Mouse (Mus musculus) erythroblast, embryonic 14.5 days (primary cell): ENCODE results near the gene Cnst. TPM values are rescaled to one million over a fixed set of nuclear protein-coding genes. Genes with fewer than 3 reads are reported as not detected.
"Not testable (repeated sequence)": the region's sequence is repeated elsewhere in the genome, so short reads cannot be mapped to it uniquely, and the experiment has no call there.

ENCODE experiments used
- H3K27me3 ChIP-seq: 2 replicates; pipeline ENCODE4 v1.6.1; 2012; ENCODE audit warnings: inconsistent platforms; ENCODE audit not compliant: control insufficient read depth
- H3K36me3 ChIP-seq: 2 replicates; pipeline ENCODE4 v1.6.1; 2012; ENCODE audit warnings: mild to moderate bottlenecking, inconsistent platforms; ENCODE audit not compliant: control insufficient read depth
- H3K4me1 ChIP-seq: 2 replicates; pipeline ENCODE4 v1.6.1; 2012; ENCODE audit warnings: inconsistent platforms; ENCODE audit not compliant: control insufficient read depth
- H3K4me3 ChIP-seq: replicated peaks from 2 replicates; pipeline ENCODE3; 2012; ENCODE audit warnings: moderate library complexity, mild to moderate bottlenecking, inconsistent platforms
- H3K9me3 ChIP-seq: 2 replicates; pipeline ENCODE4 v1.6.1; 2012; ENCODE audit warnings: low read length, inconsistent platforms, mixed read lengths; ENCODE audit not compliant: control insufficient read depth
- GATA1 ChIP-seq: IDR thresholded peaks from 2 replicates; pipeline ENCODE4 v1.6.1; 2012; ENCODE audit warnings: low read length, inconsistent platforms, mixed read lengths
- TAL1 ChIP-seq: IDR thresholded peaks from 3 replicates; pipeline ENCODE4 v1.6.1; 2012; ENCODE audit warnings: low read length, inconsistent platforms, mixed read lengths
- polyA plus RNA-seq: library from polyadenylated mRNA; stranded (reverse); fragments of >175 nt; gene quantifications from 2 replicates; pipeline ENCODE4 v1.2.3, GENCODE M21; 2012

Cnst gene
- polyA plus RNA-seq, 1 experiment: 1.8 TPM

DNA sequence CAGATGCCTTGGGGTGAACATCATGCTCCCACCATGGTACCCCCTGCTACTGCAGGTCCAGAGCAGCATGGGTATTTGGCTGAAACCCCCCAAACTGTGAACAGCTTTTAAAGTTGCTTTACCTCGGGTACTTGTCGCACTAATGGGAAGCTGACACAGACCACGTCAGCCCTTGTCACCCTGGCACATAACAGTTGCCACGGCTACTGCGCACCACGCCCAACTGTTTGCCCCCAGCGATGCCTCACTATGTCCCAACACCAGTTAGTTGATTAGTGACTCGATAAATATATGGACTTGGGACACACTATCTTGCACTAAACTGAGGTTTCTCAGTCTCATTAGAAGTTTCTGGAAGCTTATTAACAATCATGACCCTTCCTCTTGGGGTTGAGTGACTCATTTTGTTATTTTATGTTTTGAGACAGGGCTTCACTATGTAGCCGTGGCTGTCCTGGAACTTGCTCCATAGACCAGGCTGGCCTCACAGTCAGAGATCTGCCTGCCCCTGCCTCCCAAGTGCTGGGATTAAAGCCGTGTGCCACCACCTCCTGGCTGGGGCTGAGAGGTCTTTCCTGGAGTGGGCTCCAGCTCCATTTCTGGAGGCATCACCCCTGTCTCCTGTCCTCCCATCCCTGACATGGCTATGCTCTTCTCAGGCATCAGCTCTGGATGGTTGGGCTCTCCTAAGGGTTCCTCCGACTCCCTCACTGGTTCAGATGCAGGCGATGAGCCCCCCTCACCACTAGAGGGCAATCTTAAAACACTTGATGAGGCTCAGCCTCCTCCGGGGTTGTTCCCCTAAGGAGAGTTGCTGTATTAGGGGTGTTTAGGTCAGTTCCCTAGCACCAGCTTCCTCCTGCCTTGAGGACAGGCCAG, 99.2 kb downstream of the Cnst start:
- no peaks in the 10 kb centered on the region for H3K36me3 ChIP-seq
- TF ChIP-seq GATA1 (no peak), TAL1 (no peak)
- no peak overlapping the region for H3K4me3 ChIP-seq
- H3K4me1 ChIP-seq: peaks cover 19% of the 10 kb centered on the region
- H3K9me3 ChIP-seq: no peaks in the 10 kb centered on the region
- peaks cover 6% of the 10 kb centered on the region; the same call in 1 of the 2 replicates for H3K27me3 ChIP-seq

DNA sequence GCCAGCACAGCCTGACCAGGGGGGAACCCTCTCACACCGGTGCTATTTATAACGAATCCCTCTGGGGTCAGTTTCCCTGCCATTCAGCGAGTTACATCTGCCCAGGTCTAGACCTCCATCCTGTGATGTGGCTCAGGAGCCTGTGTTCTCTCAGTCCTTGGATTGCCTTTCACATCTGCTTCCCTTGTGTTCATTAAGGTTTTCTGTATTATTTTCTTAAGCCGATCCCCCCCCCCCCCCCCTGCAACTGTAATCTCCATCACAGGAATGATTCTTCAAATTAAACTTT, 99.8 kb downstream of the Cnst start:
- peaks cover 6% of the 10 kb centered on the region; the same call in 1 of the 2 replicates for H3K27me3 ChIP-seq
- H3K4me1 ChIP-seq: peaks cover 23% of the 10 kb centered on the region
- H3K36me3 ChIP-seq: no peaks in the 10 kb centered on the region
- H3K4me3 ChIP-seq: no peak overlapping the region
- H3K9me3 ChIP-seq: no peaks in the 10 kb centered on the region
- TF ChIP-seq TAL1 (no peak), GATA1 (no peak)

DNA sequence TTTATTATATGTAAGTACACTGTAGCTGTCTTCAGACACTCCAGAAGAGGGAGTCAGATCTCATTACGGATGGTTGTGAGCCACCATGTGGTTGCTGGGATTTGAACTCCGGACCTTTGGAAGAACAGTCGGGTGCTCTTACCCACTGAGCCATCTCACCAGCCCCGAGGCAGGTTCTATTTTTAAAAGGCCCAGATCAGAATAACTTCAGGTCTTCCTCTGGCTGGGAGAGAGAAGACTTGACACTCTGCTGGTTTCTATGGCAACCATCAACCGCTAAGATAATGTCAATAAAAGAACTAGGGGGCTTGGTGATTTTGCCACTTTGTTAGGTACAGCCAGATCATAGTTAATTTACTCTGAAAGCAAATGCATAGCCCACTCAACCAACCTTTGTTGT, 102.5 kb downstream of the Cnst start:
- peaks cover 23% of the 10 kb centered on the region for H3K4me1 ChIP-seq
- not testable (repeated sequence) for H3K27me3 ChIP-seq, H3K36me3 ChIP-seq, H3K4me3 ChIP-seq, H3K9me3 ChIP-seq

DNA sequence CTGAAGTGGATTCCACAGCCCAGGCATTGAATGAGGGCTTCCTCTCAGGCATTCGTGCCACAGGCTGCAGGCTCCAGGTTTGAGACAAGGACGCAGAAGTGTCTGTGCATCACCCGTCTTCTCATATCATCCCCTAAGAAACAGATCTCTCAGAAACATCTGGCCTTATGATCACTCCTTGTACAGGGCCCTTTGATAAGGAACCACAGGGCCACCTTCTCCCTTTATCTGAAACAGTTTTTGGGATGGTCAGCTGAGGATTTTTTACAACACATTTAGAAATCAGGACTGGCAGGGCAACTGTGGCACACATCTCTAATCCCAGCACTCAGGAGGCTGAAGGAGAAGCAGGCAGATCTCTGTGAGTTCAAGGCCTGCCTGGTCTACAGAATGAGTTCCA, 103.2 kb downstream of the Cnst start:
- Histone ChIP-seq H3K27me3 (peaks cover 4% of the 10 kb centered on the region; the same call in 1 of the 2 replicates), H3K4me1 (peaks cover 23% of the 10 kb centered on the region), H3K36me3 (no peaks in the 10 kb centered on the region), H3K4me3 (no peak overlapping the region), H3K9me3 (peaks cover 3% of the 10 kb centered on the region; the same call in 1 of the 2 replicates)
- no peak for TF ChIP-seq TAL1
- no peak for TF ChIP-seq GATA1

DNA sequence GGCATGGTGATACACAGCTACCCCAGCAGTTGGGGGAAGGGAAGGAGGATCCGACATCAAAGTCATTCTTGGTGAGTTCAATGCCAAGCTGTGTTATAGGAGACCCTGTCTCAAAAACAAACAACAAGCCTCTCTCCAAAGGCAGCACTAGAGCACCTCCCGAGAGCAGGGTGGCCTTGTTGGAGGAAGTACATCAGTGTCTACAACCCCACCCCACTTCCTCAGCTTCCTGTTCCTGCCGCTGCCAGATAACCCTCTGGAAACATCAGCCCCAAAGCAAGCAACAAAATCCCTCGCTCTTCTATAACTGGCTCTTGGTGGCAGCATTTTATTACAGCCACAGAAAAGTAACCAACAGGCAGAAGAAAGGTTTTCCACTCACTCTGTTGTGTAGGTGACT, 104.1 kb downstream of the Cnst start:
- Histone ChIP-seq H3K36me3 (no peaks in the 10 kb centered on the region), H3K4me1 (peaks cover 21% of the 10 kb centered on the region), H3K27me3 (peaks cover 2% of the 10 kb centered on the region; the same call in 1 of the 2 replicates), H3K4me3 (no peak overlapping the region), H3K9me3 (peaks cover 3% of the 10 kb centered on the region; the same call in 1 of the 2 replicates)
- TF ChIP-seq TAL1: no peak
- no peak for TF ChIP-seq GATA1

DNA sequence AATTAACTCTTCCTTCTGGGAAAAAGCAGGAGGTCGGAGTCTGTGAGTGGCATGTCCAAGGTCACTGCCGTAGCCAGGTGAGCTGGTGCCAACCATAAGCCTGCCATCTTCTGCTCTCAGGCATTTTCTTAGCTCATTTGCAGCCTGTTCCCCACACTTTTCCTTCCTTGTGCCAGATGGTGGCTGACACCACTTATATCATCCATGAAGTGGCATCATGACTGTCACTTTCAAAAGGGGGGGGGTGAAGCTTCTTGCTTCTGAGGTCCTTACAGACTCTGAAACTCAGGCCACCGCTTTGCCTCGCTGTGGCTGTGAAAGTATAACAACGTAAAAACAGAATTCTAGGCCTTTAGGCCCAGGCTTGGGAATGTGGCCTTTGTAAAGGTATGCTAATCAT, 105.1 kb downstream of the Cnst start:
- TF ChIP-seq TAL1 (no peak), GATA1 (no peak)
- Histone ChIP-seq H3K9me3 (peaks cover 3% of the 10 kb centered on the region; the same call in 1 of the 2 replicates), H3K36me3 (no peaks in the 10 kb centered on the region), H3K4me1 (peaks cover 17% of the 10 kb centered on the region), H3K27me3 (peaks cover 2% of the 10 kb centered on the region; the same call in 1 of the 2 replicates), H3K4me3 (no peak overlapping the region)

DNA sequence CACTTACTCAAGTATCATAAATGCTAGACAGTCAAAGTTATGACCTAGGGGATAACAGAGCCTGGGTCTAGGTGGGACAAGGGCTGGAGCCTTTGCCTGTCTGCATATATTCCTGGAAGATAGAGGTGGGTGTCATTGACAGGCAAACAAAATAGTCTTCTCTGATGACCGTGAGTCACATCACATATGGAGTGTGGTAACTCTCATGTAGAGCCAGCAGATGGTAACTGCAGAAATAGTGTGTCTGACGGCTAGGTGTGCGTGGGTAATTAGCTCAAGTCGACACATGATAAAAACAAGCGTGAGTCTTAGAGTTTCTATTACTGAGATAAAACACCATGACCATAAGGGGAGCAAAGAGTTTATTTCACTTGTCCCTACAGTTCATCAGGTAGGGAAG, 116.9 kb downstream of the Cnst start:
- Histone ChIP-seq H3K4me1 (peaks cover 4% of the 10 kb centered on the region), H3K36me3 (no peaks in the 10 kb centered on the region), H3K9me3 (no peaks in the 10 kb centered on the region), H3K27me3 (peaks cover 24% of the 10 kb centered on the region), H3K4me3 (no peak overlapping the region)
- TF ChIP-seq GATA1 (no peak), TAL1 (no peak)

DNA sequence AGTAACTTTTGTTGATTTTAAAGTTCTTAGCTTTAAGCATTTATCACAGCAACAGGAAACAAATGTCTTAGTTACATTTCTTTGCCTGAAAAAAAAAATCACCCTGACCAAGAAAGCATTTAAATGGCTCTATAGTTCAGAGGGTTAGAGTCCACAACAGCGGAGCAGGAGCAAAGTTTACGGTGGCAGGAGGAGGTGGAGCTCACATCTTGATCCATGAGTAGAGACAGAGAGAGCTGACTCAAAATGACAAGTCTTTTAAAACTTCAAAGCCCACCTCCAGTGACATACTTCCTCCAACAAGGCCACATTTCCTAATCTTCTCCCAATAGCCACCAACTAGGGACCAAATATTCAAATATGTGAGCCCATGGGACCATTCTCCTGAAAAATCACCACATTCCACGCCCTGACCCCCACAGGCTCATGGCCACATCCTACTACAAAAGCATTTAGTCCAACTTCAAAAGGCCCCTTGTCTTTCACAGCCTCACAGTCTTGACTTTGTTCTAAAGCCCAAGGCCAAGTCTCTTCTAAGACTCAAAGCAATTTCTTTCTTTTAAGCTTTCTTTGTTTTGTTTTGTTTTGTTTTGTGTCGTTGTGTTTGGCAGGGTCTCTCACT, 118.2 kb downstream of the Cnst start:
- peaks cover 11% of the 10 kb centered on the region for H3K4me1 ChIP-seq
- TF ChIP-seq TAL1 (no peak), GATA1 (no peak)

DNA sequence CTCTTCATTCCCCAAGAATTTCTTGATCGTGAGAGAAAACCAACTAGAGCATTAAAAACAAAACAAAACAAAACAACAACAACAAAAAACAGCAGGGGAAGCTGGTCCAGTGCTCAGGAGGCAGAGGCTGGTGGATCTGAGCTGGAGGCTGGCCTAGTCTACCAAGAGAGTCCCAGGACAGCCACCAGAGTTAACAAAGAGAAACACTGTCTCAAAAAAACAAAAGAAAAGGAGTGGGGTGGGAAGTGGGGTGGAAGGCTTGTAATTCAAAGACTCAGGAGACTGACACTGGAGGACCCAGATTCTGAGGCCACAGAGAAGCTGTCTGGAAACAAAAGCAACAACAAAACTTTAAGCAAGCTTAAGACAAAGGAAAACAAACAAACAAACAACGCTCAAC, 120.8 kb downstream of the Cnst start:
- H3K4me3 ChIP-seq: no peak overlapping the region
- no peaks in the 10 kb centered on the region for H3K36me3 ChIP-seq
- TF ChIP-seq TAL1 (no peak), GATA1 (no peak)
- H3K4me1 ChIP-seq: peaks cover 11% of the 10 kb centered on the region
- H3K27me3 ChIP-seq: peaks cover 50% of the 10 kb centered on the region
- no peaks in the 10 kb centered on the region for H3K9me3 ChIP-seq

More for the DNA sequence above, 118.2 kb downstream of the Cnst start:
- Histone ChIP-seq H3K36me3 (no peaks in the 10 kb centered on the region), H3K9me3 (no peaks in the 10 kb centered on the region), H3K4me3 (no peak overlapping the region), H3K27me3 (peaks cover 38% of the 10 kb centered on the region)
